Mouse (Mus musculus): ENCODE results near the gene Car7.

GRCm38 (mm10) chr8:104533971-104534778, at the start of gene Car7, which contains the start of gene Nae1:
- TF ChIP-seq EP300 (optimal IDR thresholded peaks at IDR 0.05) (no peak), CTCF (IDR thresholded peaks at IDR 0.05; ENCODE audit: low read depth) (peak; percentile 99)
